Mouse (Mus musculus) 3T3-L1 (cell line): ENCODE data around the gene Gtf2i.
A peak's percentile ranks its signal among the peaks of the same experiment; 100 is the strongest.
"Not testable (repeated sequence)": the region's sequence is repeated elsewhere in the genome, so short reads cannot be mapped to it uniquely, and the experiment has no call there.

Experiments used
- DNase-seq: peaks from one replicate; pipeline ENCODE4 v3.0.0-alpha.2; 2015; ENCODE audit warnings: low read depth, low spot score

Gene Gtf2i

GRCm38 (mm10) chr5:134314688-134315622, at the start of gene Gtf2i:
Gene Gtf2i (minus strand): TSS chr5:134314760.
- peak; percentile 98 for DNase-seq

GRCm38 (mm10) chr5:134359101-134359500, 44.5 kb upstream of the Gtf2i start:
- DNase-seq: no peak

GRCm38 (mm10) chr5:134355372-134355771, 40.8 kb upstream of the Gtf2i start:
- DNase-seq: not testable (repeated sequence)

GRCm38 (mm10) chr5:134353117-134353516, 38.6 kb upstream of the Gtf2i start:
- DNase-seq: no peak

GRCm38 (mm10) chr5:134352527-134353001, 38.0 kb upstream of the Gtf2i start:
- peak; percentile 76 for DNase-seq

GRCm38 (mm10) chr5:134350660-134351059, 36.1 kb upstream of the Gtf2i start:
- peak; percentile 94 for DNase-seq

- peak; percentile 42 for DNase-seq
Observed at GRCm38 (mm10) chr5:134347066-134347465, 32.5 kb upstream of the Gtf2i start.

GRCm38 (mm10) chr5:134345449-134345848, 30.9 kb upstream of the Gtf2i start:
- DNase-seq: no peak

- no peak for DNase-seq
Observed at GRCm38 (mm10) chr5:134344076-134344475, 29.5 kb upstream of the Gtf2i start.

GRCm38 (mm10) chr5:134343530-134343929, 29.0 kb upstream of the Gtf2i start:
- not testable (repeated sequence) for DNase-seq

GRCm38 (mm10) chr5:134342503-134343205, 28.1 kb upstream of the Gtf2i start:
- DNase-seq: no peak

- no peak for DNase-seq
Observed at GRCm38 (mm10) chr5:134341721-134342120, 27.2 kb upstream of the Gtf2i start.

GRCm38 (mm10) chr5:134341321-134341720, 26.8 kb upstream of the Gtf2i start:
- peak; percentile 76 for DNase-seq

GRCm38 (mm10) chr5:134340101-134340522, 25.6 kb upstream of the Gtf2i start:
- DNase-seq: no peak

- DNase-seq: not testable (repeated sequence)
Observed at GRCm38 (mm10) chr5:134337012-134337411, 22.5 kb upstream of the Gtf2i start.

- DNase-seq: no peak
Observed at GRCm38 (mm10) chr5:134332743-134333142, 18.2 kb upstream of the Gtf2i start.

GRCm38 (mm10) chr5:134330082-134330481, 15.5 kb upstream of the Gtf2i start:
- no peak for DNase-seq

- DNase-seq: no peak
Observed at GRCm38 (mm10) chr5:134329311-134329710, 14.8 kb upstream of the Gtf2i start.

GRCm38 (mm10) chr5:134328482-134329001, 14.0 kb upstream of the Gtf2i start:
- no peak for DNase-seq

- no peak for DNase-seq
Observed at GRCm38 (mm10) chr5:134325856-134326566, 11.5 kb upstream of the Gtf2i start.

- no peak for DNase-seq
Observed at GRCm38 (mm10) chr5:134323869-134324268, 9.3 kb upstream of the Gtf2i start.
